Mouse (Mus musculus) small intestine, adult 2 months (tissue): ENCODE data around the gene Hdgfl2. TPM values are rescaled to one million over a fixed set of nuclear protein-coding genes. Genes with fewer than 3 reads are reported as not detected.

Source experiments
- H3K27ac ChIP-seq: fragments of 200-500 bp; 2 replicates; pipeline ENCODE4 v1.5.1; 2012; ENCODE audit warnings: low read depth, low read length, control low read depth, inconsistent platforms; ENCODE audit not compliant: insufficient read depth
- H3K27me3 ChIP-seq: fragments of 200-500 bp; 2 replicates; pipeline ENCODE4 v1.6.1; 2012; ENCODE audit warnings: mild to moderate bottlenecking, moderate library complexity, low read length, inconsistent platforms; ENCODE audit not compliant: control insufficient read depth, insufficient read depth
- H3K36me3 ChIP-seq: fragments of 200-500 bp; 2 replicates; pipeline ENCODE4 v1.6.1; 2012; ENCODE audit warnings: mild to moderate bottlenecking, low read length, control low read depth, inconsistent platforms; ENCODE audit not compliant: control insufficient read depth, insufficient read depth
- H3K4me1 ChIP-seq: fragments of 200-500 bp; 2 replicates; pipeline ENCODE4 v1.6.1; 2012; ENCODE audit warnings: low read length, inconsistent platforms, mixed read lengths; ENCODE audit not compliant: control insufficient read depth, insufficient read depth, insufficient read length
- H3K4me3 ChIP-seq: fragments of 200-500 bp; 2 replicates; pipeline ENCODE4 v1.5.1; 2012; ENCODE audit warnings: low read depth, mild to moderate bottlenecking, control low read depth, inconsistent platforms, low read length, moderate library complexity
- CTCF ChIP-seq: fragments of 200-500 bp; IDR thresholded peaks from 2 replicates; pipeline ENCODE4 v1.5.1; 2012; ENCODE audit warnings: low read depth, mild to moderate bottlenecking, control low read depth, inconsistent platforms, low read length, moderate library complexity, mixed read lengths; ENCODE audit not compliant: insufficient replicate concordance, insufficient read length; ENCODE audit errors: extremely low read depth
- POLR2A ChIP-seq: fragments of 200-500 bp; IDR thresholded peaks from 2 replicates; pipeline ENCODE4 v1.6.1; 2012; ENCODE audit warnings: low read depth, mild to moderate bottlenecking, control low read depth, inconsistent platforms, low read length, moderate library complexity
- WGBS: fragments of 180-500 bp; shearing (Covaris S2); methylation state at CpG from one replicate; pipeline ENCODE4 v1.1.7; 2018; 5-methylcytosine and 5-hydroxymethylcytosine counted together
- polyA plus RNA-seq: library from polyadenylated mRNA; depleted of rRNA; stranded (reverse); fragments of >200 nt; gene quantifications from 2 replicates; pipeline ENCODE4 v1.2.3, GENCODE M21; 2012

Hdgfl2 gene
- polyA plus RNA-seq, 1 experiment = 23.1 TPM

DNA sequence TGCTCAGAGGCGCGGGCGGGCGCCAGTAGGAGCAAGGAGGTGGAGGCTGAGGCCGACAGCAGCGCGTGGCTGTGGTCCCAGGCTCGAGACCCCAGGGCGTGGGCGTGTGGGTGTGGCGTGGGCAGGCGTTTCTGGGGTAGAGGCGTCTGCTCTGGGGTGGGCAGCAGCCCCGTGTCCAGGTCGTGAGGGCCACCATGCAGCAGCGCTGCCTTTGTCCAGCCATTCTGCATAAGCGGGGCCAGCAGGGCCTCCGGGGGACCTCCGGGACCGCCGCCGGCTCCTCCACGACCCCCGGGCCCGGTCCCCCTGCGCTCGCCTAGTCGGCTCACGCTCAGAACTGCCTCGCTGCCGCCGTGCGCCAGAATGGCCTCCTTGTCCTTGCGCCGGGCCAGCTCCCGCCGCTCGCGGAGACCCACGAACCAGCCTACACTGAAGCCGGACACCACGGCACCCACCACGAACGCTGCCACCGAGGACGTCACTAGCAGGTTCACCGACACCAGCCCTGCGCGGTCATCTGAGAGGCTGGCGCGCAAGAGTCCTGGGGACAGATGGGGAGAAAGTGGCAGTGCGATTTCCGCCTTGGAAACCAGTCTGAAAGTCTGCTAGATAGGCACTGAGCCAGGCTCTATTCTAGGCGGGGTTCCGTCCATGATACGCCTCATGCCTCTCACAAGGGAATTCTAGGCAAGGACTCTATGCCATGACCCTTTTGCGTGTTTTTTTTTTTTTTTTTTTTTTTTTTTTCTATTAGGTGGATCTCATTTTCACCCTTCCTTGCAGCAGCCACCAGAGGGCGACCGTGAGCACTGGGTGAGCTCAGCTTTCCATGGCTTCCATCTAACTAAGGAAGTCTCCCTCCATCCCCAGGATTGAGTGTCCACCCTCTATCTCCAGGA, 45.2 kb downstream of the Hdgfl2 start:
- WGBS = 14% methylated on average over 59 of the region's 59 CpGs
- H3K4me3 ChIP-seq = peak overlapping the region; percentile 72
- H3K27me3 ChIP-seq = no peaks in the 10 kb centered on the region
- H3K36me3 ChIP-seq = no peaks in the 10 kb centered on the region
- peaks cover 15% of the 10 kb centered on the region for H3K4me1 ChIP-seq
- peak; percentile 18; the same call in 1 of the 2 replicates for TF ChIP-seq POLR2A
- peak; percentile 88; the same call in 1 of the 2 replicates for TF ChIP-seq CTCF
- no peak overlapping the region for H3K27ac ChIP-seq

GRCm38 (mm10) chr17:56125276-56125630, 45.8 kb downstream of the Hdgfl2 start:
- Histone ChIP-seq H3K4me1 (peaks cover 9% of the 10 kb centered on the region; the same call in 1 of the 2 replicates), H3K27me3 (no peaks in the 10 kb centered on the region), H3K27ac (no peak overlapping the region), H3K36me3 (no peaks in the 10 kb centered on the region), H3K4me3 (no peak overlapping the region)
- 83% methylated on average over 4 of the region's 4 CpGs for WGBS
- TF ChIP-seq CTCF (no peak), POLR2A (no peak)

DNA sequence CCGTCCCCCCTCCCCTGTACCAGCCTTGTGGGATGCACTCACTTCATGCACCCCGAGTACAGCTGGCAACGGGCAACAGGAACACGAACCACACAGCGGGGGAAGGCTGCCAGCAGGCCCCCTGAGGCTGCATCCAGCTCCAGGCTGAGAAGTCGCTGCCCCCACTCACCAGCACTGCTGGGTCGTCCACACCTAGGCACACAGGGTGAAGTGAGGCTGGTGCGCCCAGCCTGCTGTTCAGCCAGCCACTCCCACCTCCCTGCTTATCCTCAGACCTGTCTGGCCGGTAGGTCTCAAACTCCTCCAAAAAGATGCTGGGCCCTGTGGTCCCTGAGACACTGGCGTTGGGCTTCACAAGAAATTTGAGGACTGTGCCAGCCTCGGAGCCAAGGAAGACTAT, 46.7 kb downstream of the Hdgfl2 start:
- Histone ChIP-seq H3K27ac (no peak overlapping the region), H3K4me3 (no peak overlapping the region), H3K4me1 (peaks cover 5% of the 10 kb centered on the region; the same call in 1 of the 2 replicates), H3K36me3 (no peaks in the 10 kb centered on the region), H3K27me3 (no peaks in the 10 kb centered on the region)
- 86% methylated on average over 11 of the region's 11 CpGs for WGBS
- TF ChIP-seq CTCF = no peak
- TF ChIP-seq POLR2A = no peak

- no peak overlapping the region for H3K4me3 ChIP-seq
- peaks cover 9% of the 10 kb centered on the region for H3K4me1 ChIP-seq
- TF ChIP-seq CTCF = no peak
- no peaks in the 10 kb centered on the region for H3K27me3 ChIP-seq
- 71% methylated on average over 15 of the region's 15 CpGs for WGBS
- H3K27ac ChIP-seq = no peak overlapping the region
- H3K36me3 ChIP-seq = no peaks in the 10 kb centered on the region
These were observed 48.8 kb downstream of the Hdgfl2 start for GRCm38 (mm10) chr17:56128246-56128645.

- Histone ChIP-seq H3K4me1 (peaks cover 14% of the 10 kb centered on the region), H3K4me3 (no peak overlapping the region), H3K27ac (no peak overlapping the region), H3K36me3 (no peaks in the 10 kb centered on the region), H3K27me3 (no peaks in the 10 kb centered on the region)
- WGBS = 76% methylated on average over 10 of the region's 10 CpGs
- TF ChIP-seq POLR2A = no peak
- TF ChIP-seq CTCF = no peak
These were observed 51.7 kb downstream of the Hdgfl2 start for GRCm38 (mm10) chr17:56131136-56131535.

DNA sequence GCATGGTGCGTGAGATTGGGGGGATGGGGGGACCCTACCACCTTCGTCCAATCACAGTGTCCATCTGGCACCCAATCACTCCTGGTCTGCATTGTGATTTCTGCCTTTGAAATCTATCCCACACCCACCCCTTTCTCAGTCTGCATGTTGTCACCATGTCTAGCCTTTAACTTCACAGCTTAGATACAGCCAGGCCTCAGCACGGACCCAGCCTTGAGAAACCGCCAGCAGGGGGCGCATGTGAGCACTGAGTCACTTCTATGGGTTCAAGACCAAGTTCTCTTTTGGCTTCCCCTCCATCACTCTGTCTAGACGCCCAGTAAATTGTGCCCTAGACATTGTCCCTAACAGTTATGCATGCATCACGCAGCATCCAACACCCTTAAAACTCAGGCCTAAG, 52.4 kb downstream of the Hdgfl2 start:
- Histone ChIP-seq H3K4me3 (no peak overlapping the region), H3K27ac (no peak overlapping the region), H3K4me1 (peaks cover 14% of the 10 kb centered on the region), H3K36me3 (no peaks in the 10 kb centered on the region), H3K27me3 (no peaks in the 10 kb centered on the region)
- peak; percentile 89; the same call in 1 of the 2 replicates for TF ChIP-seq CTCF
- no peak for TF ChIP-seq POLR2A
- WGBS = 38% methylated on average over 7 of the region's 7 CpGs

DNA sequence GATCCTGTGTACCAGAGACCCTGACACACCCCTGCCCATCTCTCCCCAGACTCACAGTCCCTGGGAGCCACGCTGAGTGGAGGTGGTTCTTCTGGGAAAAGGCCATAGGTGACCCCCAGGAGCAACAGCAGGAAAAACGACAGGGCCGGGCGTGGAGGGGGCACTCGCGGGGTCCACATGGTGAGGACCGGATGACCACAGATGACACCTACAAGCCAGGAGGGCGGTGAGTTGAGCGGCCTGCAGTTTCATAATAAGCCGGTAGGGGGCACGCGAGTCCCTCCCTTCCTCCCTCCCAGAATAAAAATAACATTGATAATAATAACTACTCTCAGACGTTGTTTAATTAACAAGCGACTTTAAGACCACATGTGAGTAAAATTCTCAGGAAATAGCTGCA, 53.2 kb downstream of the Hdgfl2 start:
- TF ChIP-seq POLR2A (no peak), CTCF (peak; percentile 87)
- H3K4me3 ChIP-seq = no peak overlapping the region
- 4% methylated on average over 14 of the region's 14 CpGs for WGBS
- peaks cover 14% of the 10 kb centered on the region for H3K4me1 ChIP-seq
- no peak overlapping the region for H3K27ac ChIP-seq
- no peaks in the 10 kb centered on the region for H3K36me3 ChIP-seq
- H3K27me3 ChIP-seq = no peaks in the 10 kb centered on the region
